Comparison of ENCODE assay signal across 19 mouse cellular contexts in genomic region chr17:66324836-66325235, GRCm38 (mm10).
DNase-seq lines count a peak whose midpoint lies in the region; ATAC-seq and TF ChIP-seq lines count a peak whose summit lies in the region.
"Had no signal": no experiment of that assay in that cellular context is flagged by ENCODE, and none has a peak within 500 bp of the region (broad histone marks: within the 10 kb centered on the region; RNA-seq: fewer than 3 reads in every experiment).

No protein-coding gene starts in this region.

- H3K36me3 ChIP-seq in neural tube, embryonic 13.5 days = no peaks in the 10 kb centered on the region
- H3K36me3 ChIP-seq: limb, embryonic 10.5 days; stomach, embryonic 15.5 days had no signal

- H3K27ac ChIP-seq in cerebellum, adult 2 months (ENCODE audit: insufficient read depth, low read length) = peak overlapping the region; percentile 90
- peak overlapping the region; percentile 79 for H3K27ac ChIP-seq in neural tube, embryonic 13.5 days (replicated peaks)
- H3K27ac ChIP-seq: limb, embryonic 10.5 days; stomach, embryonic 15.5 days had no signal

- no peaks in the 10 kb centered on the region for H3K27me3 ChIP-seq in cerebellum, adult 2 months (ENCODE audit: control insufficient read depth, insufficient read depth, low read length)
- no peaks in the 10 kb centered on the region for H3K27me3 ChIP-seq in neural tube, embryonic 13.5 days
- H3K27me3 ChIP-seq: megakaryocyte, embryonic 14.5 days; Patski; stomach, embryonic 15.5 days had no signal

- no peak overlapping the region for H3K4me2 ChIP-seq in neural tube, embryonic 13.5 days
- H3K4me2 ChIP-seq: stomach, embryonic 15.5 days had no signal

- 20% methylated on average over 3 of the region's 3 CpGs for WGBS in cerebellum, adult 2 months
- WGBS in neural tube, embryonic 13.5 days = 89% methylated on average over 3 of the region's 3 CpGs

- DNase-seq in cerebellum, adult 2 months = peak in 1 of 2 experiments; percentile 49
- DNase-seq in cerebellum, postnatal 4 days (ENCODE audit: low spot score in 2 of 2) = no peak
- peak; percentile 54 for DNase-seq in heart, adult 11 months
- DNase-seq in heart, adult 18-20 months = no peak
- no peak for DNase-seq in neural tube, embryonic 10.5 days (ENCODE audit: extremely low spot score, low spot score)
- DNase-seq in lung, postnatal 4 days = no peak
- DNase-seq: gastrocnemius, postnatal 10 days; kidney, adult 18-20 months; kidney, postnatal 10 days; lung, adult 18-20 months; lung, postnatal 14 days; thymus, adult 18-20 months had no signal

- H3K9me3 ChIP-seq in neural tube, embryonic 13.5 days = no peaks in the 10 kb centered on the region
- H3K9me3 ChIP-seq: limb, embryonic 10.5 days; stomach, embryonic 15.5 days had no signal

- no peak for TF ChIP-seq POLR2A in cerebellum, adult 2 months (IDR thresholded peaks at IDR 0.05; ENCODE audit: borderline replicate concordance, insufficient read depth, low read length)

- H3K4me1 ChIP-seq in cerebellum, adult 2 months (ENCODE audit: control insufficient read depth, insufficient read depth, low read length) = peaks cover 40% of the 10 kb centered on the region
- H3K4me1 ChIP-seq in neural tube, embryonic 13.5 days (replicated peaks) = peaks cover 24% of the 10 kb centered on the region
- H3K4me1 ChIP-seq: megakaryocyte, embryonic 14.5 days; stomach, embryonic 15.5 days had no signal

- TF ChIP-seq CTCF in cerebellum, adult 2 months (IDR thresholded peaks at IDR 0.05; ENCODE audit: borderline replicate concordance, insufficient read depth, low read depth, low read length) = no peak

- no peak for ATAC-seq in neural tube, embryonic 13.5 days (ENCODE audit: low read depth)
- ATAC-seq in erythroblast, adult 5-6 weeks (replicated peaks; ENCODE audit: low FRiP score, poor library complexity, severe bottlenecking) = no peak
- ATAC-seq: Patski had no signal

- no peak overlapping the region for H3K4me3 ChIP-seq in cerebellum, adult 2 months (replicated peaks; ENCODE audit: insufficient read depth, low read depth, low read length)
- no peak overlapping the region for H3K4me3 ChIP-seq in neural tube, embryonic 13.5 days
- H3K4me3 ChIP-seq: limb, embryonic 10.5 days; megakaryocyte, embryonic 14.5 days; myocyte; stomach, embryonic 15.5 days had no signal

- no peak overlapping the region for H3K9ac ChIP-seq in neural tube, embryonic 13.5 days
- H3K9ac ChIP-seq: stomach, embryonic 15.5 days had no signal
